Mouse (Mus musculus) heart, adult 2 months (tissue): ENCODE measurements around the gene Ttc39b. TPM values are rescaled to one million over a fixed set of nuclear protein-coding genes. Genes with fewer than 3 reads are reported as not detected.
"Not testable (repeated sequence)": the region's sequence is repeated elsewhere in the genome, so short reads cannot be mapped to it uniquely, and the experiment has no call there.

Experiments
- DNase-seq, 2 experiments: peaks; one replicate each; pipeline ENCODE4 v3.0.0; 2021
- H3K27ac ChIP-seq: fragments of 200-600 bp; 2 replicates; pipeline ENCODE4 v1.8.1; 2022
- H3K27me3 ChIP-seq: fragments of 200-500 bp; 2 replicates; pipeline ENCODE4 v1.6.1; 2012; ENCODE audit warnings: mild to moderate bottlenecking, low read length, inconsistent platforms, mixed read lengths; ENCODE audit not compliant: control insufficient read depth, insufficient read depth
- H3K36me3 ChIP-seq: fragments of 200-500 bp; 2 replicates; pipeline ENCODE4 v1.6.1; 2012; ENCODE audit warnings: low read length, inconsistent platforms; ENCODE audit not compliant: control insufficient read depth, insufficient read depth
- H3K4me1 ChIP-seq: fragments of 200-500 bp; 2 replicates; pipeline ENCODE4 v1.6.1; 2011; ENCODE audit warnings: low read length; ENCODE audit not compliant: control insufficient read depth, insufficient read depth
- H3K4me3 ChIP-seq: fragments of 200-600 bp; 2 replicates; pipeline ENCODE4 v1.8.1; 2022
- H3K79me2 ChIP-seq: fragments of 200-500 bp; replicated peaks from 2 replicates; pipeline ENCODE4 v1.6.1; 2012; ENCODE audit warnings: mild to moderate bottlenecking, inconsistent platforms, low read length, moderate library complexity, mixed read lengths; ENCODE audit not compliant: control insufficient read depth, insufficient read depth
- H3K9ac ChIP-seq: fragments of 200-500 bp; 2 replicates; pipeline ENCODE4 v1.6.1; 2012; ENCODE audit warnings: low read depth, mild to moderate bottlenecking, control low read depth, inconsistent platforms, low read length, mixed read lengths
- CTCF ChIP-seq: fragments of 200-600 bp; IDR thresholded peaks from 2 replicates; pipeline ENCODE4 v1.8.1; 2022; ENCODE audit warnings: antibody characterized with exemption, mild to moderate bottlenecking, moderate library complexity
- EP300 ChIP-seq: fragments of 200-500 bp; IDR thresholded peaks from 2 replicates; pipeline ENCODE4 v1.6.1; 2011; ENCODE audit warnings: low read depth, low read length, control low read depth; ENCODE audit not compliant: insufficient read depth
- POLR2A ChIP-seq: fragments of 200-500 bp; IDR thresholded peaks from 2 replicates; pipeline ENCODE4 v1.6.1; 2011; ENCODE audit warnings: mild to moderate bottlenecking, low read depth, low read length, control low read depth; ENCODE audit not compliant: insufficient read depth
- WGBS: fragments of 180-500 bp; shearing (Covaris S2); methylation state at CpG from one replicate; pipeline ENCODE4 v1.1.7; 2018; 5-methylcytosine and 5-hydroxymethylcytosine counted together
- intact Hi-C: fragments of 180-260 bp; cut with DNase I; formaldehyde crosslinking; loops from one replicate; pipeline ENCODE4 v1.15.1; 2025
- polyA plus RNA-seq: library from polyadenylated mRNA; depleted of rRNA; stranded (reverse); fragments of >200 nt; gene quantifications from 2 replicates; pipeline ENCODE4 v1.2.3, GENCODE M21; 2012
- total RNA-seq, 2 experiments: library from RNA; stranded (reverse); gene quantifications; 2 replicates each; pipeline ENCODE4 v1.2.3; 2021

Ttc39b gene
- total and polyA plus RNA-seq, 3 experiments = 3.8 to 21.9 (median 16.2) TPM

DNA sequence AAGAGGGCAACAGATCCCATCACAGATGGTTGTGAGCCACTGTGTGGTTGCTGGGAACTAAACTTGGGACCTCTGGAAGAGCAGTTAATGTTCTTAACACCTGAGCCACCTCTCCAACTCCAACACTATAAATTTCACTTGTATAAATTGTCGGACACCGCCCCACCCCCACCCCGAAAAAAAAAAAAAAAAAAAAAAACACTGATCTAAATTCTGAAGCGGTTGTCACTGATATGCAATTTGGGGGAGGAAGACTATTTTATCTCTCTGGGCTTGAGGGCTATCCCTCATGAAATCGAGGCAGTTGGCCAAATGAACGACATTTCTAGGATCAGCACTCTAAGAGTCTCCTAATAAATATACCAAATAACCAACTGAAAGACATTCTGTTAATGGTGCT lies 70.4 kb downstream of the Ttc39b start:
- Histone ChIP-seq H3K79me2 (no peaks in the 10 kb centered on the region), H3K27me3 (no peaks in the 10 kb centered on the region), H3K4me1 (no peaks in the 10 kb centered on the region; the same call in 1 of the 2 replicates), H3K36me3 (no peaks in the 10 kb centered on the region), H3K4me3 (no peak overlapping the region), H3K27ac (no peak overlapping the region), H3K9ac (no peak overlapping the region)
- WGBS = 83% methylated on average over 6 of the region's 6 CpGs
- TF ChIP-seq POLR2A (no peak), EP300 (no peak)
- intact Hi-C loops = no loop called here
- no peak for DNase-seq

DNA sequence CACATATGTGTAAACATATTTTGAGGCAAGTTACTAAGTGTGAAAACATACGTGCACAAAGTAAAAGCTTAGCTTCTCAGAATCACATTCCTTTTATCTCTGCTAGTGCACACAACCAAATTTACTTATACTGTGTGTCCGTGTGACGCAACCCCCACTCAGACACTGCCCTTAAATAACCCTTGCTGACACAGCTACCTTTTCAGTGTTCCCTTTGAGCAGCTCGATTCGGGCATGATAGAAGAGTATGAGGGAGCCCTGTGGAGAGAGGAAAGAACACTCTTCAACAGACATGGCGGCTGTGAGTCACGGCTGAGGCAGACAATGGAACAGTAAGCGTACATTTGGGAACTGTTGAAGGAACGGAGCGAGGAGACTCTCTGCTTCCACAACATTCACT lies 80.3 kb downstream of the Ttc39b start:
- Histone ChIP-seq H3K79me2 (no peaks in the 10 kb centered on the region), H3K36me3 (no peaks in the 10 kb centered on the region; the same call in 1 of the 2 replicates), H3K27me3 (no peaks in the 10 kb centered on the region), H3K4me1 (no peaks in the 10 kb centered on the region), H3K4me3 (no peak overlapping the region), H3K9ac (no peak overlapping the region), H3K27ac (no peak overlapping the region)
- TF ChIP-seq EP300 = no peak
- no peak for TF ChIP-seq CTCF
- TF ChIP-seq POLR2A = no peak
- no peak for DNase-seq
- intact Hi-C loops = no loop called here
- WGBS = 90% methylated on average over 10 of the region's 10 CpGs

DNA sequence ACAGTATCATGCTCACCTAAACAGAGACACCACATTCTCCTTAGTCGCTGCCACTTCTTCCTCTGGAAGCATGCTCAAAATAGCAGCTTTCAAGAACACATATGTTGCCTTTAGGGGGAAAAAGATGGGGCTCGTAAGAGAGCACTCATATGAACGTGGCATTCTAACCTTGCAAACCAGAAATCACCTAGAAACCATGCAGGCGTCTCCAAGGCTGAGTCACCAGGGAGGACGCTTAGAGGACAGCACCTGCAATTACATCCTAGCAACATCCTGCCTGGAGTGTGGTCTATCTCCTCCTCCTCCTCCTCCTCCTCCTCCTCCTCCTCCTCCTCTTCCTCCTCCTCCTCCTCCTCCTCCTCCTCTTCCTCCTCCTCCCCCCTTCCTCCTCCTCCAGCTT lies 82.4 kb downstream of the Ttc39b start:
- TF ChIP-seq EP300 (no peak), CTCF (no peak), POLR2A (no peak)
- H3K4me3 ChIP-seq = no peak overlapping the region
- H3K79me2 ChIP-seq = no peaks in the 10 kb centered on the region
- H3K27ac ChIP-seq = no peak overlapping the region
- intact Hi-C loops = no loop called here
- no peaks in the 10 kb centered on the region; the same call in 1 of the 2 replicates for H3K36me3 ChIP-seq
- no peaks in the 10 kb centered on the region for H3K27me3 ChIP-seq
- H3K4me1 ChIP-seq = no peaks in the 10 kb centered on the region
- no peak for DNase-seq
- H3K9ac ChIP-seq = no peak overlapping the region
- 66% methylated on average over 5 of the region's 5 CpGs for WGBS

DNA sequence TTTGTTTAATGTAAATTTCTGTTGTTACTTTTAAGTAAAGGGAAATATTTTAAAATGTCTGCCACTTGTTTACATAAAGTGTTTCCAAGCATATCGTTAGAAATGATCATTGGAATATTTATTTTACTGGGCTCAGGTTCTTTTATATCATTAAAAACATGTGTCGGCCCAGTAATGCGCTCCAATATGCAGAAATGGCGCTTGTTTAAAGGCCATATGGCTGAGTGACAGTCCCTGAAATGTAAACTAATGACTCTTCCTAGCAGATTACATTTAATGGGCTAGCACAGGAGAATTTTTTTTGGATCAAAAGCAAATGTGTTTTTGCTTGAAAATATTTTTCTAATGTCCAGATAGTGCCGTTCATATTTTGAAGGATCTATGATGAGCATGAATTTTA lies 86.4 kb downstream of the Ttc39b start:
- Histone ChIP-seq H3K27me3 (no peaks in the 10 kb centered on the region), H3K4me1 (no peaks in the 10 kb centered on the region), H3K27ac (no peak overlapping the region), H3K36me3 (no peaks in the 10 kb centered on the region), H3K4me3 (no peak overlapping the region), H3K79me2 (no peaks in the 10 kb centered on the region), H3K9ac (no peak overlapping the region)
- DNase-seq = no peak
- TF ChIP-seq CTCF = no peak
- no peak for TF ChIP-seq EP300
- no peak for TF ChIP-seq POLR2A
- intact Hi-C loops = no loop called here
- 89% methylated on average over 5 of the region's 5 CpGs for WGBS

DNA sequence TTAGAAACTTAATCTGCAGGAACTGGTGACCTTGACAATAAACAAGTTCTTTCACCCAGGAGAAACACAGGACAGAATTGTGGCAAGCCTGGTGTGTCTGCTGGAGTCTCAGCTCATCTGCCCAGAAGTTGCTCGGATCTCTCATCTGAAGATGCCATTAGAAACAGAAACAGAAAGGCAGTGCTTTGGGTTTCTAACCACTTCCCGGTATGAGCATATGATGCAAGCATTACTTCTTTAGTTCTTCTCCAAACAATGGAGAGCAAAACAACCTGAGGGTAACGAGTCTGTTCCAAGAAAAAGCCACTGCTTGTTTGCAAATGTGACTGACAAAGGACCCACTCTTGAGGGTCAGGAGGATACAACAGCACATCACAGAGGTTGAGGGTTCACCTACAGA lies 88.8 kb downstream of the Ttc39b start:
- intact Hi-C loops, H3K4me1 ChIP-seq, DNase-seq, H3K27ac ChIP-seq, H3K9ac ChIP-seq, H3K79me2 ChIP-seq, H3K27me3 ChIP-seq, H3K36me3 ChIP-seq, H3K4me3 ChIP-seq: not testable (repeated sequence)
- 82% methylated on average over 2 of the region's 3 CpGs for WGBS

DNA sequence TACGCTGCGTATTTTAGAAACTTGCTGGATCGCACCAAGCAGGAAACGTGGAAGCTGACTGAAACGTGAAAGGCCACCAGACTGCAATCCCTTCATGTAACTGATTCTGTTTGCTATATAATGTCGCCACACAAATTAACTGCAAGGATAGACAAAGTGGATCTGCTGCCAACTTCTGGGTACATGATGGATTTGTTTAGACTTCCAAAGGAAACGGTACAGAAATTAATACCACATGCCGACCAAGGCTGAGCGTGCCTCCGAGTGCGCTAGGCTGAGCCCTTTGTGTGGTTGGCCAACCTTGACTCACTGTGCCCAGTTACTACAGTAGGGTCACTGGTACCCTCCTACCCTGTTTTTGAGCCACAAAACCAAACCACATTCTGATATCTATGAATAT lies 89.3 kb downstream of the Ttc39b start:
- Histone ChIP-seq H3K36me3 (no peaks in the 10 kb centered on the region), H3K79me2 (no peaks in the 10 kb centered on the region), H3K27me3 (no peaks in the 10 kb centered on the region), H3K4me3 (no peak overlapping the region), H3K9ac (no peak overlapping the region), H3K27ac (no peak overlapping the region), H3K4me1 (no peaks in the 10 kb centered on the region)
- intact Hi-C loops = no loop called here
- DNase-seq = no peak
- 89% methylated on average over 11 of the region's 11 CpGs for WGBS
- TF ChIP-seq CTCF (no peak), EP300 (no peak), POLR2A (no peak)

DNA sequence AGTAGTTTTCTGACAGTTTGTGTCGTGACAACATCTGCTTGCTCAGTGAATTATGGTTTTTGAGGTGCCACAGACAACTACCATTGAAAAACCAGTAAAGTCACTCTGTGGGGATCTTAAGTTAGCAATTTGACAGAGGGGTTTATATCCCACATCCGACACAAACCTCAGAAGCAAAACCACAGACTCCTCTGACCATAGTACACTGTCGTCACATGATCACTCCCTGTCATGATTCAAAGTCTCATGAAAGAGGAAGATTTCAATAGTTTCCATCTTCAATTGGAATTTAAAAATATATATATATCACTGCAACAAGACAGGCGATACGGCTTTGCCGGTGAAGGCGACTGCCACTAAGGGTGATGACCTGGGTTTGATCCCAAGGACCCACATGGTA lies 89.9 kb downstream of the Ttc39b start:
- no peak for DNase-seq
- no peaks in the 10 kb centered on the region for H3K27me3 ChIP-seq
- TF ChIP-seq CTCF (no peak), POLR2A (no peak), EP300 (no peak)
- H3K36me3 ChIP-seq = no peaks in the 10 kb centered on the region
- no peak overlapping the region for H3K9ac ChIP-seq
- H3K4me3 ChIP-seq = no peak overlapping the region
- no peaks in the 10 kb centered on the region for H3K4me1 ChIP-seq
- no peaks in the 10 kb centered on the region for H3K79me2 ChIP-seq
- WGBS = 91% methylated on average over 7 of the region's 7 CpGs
- H3K27ac ChIP-seq = no peak overlapping the region
- intact Hi-C loops = no loop called here
